Mouse (Mus musculus) embryonic facial prominence, embryonic 11.5 days (tissue): ENCODE data around the gene Ccdc24. TPM values are rescaled to one million over a fixed set of nuclear protein-coding genes. Genes with fewer than 3 reads are reported as not detected.

Experiments
- ATAC-seq: fragments of 200-750 bp; cut with Nextera tagmentation; replicated peaks from 2 replicates; pipeline ENCODE4 v1.8.0; 2017; ENCODE audit warnings: low read depth; ENCODE audit not compliant: insufficient number of reproducible peaks, low FRiP score, low TSS enrichment
- DNase-seq: peaks from one replicate; pipeline ENCODE4 v3.0.0-alpha.2; 2015; ENCODE audit warnings: low spot score
- H3K27ac ChIP-seq: fragments of 300-500 bp; sonication (generic); replicated peaks from 2 replicates; pipeline ENCODE4 v1.5.1; 2014; ENCODE audit warnings: mild to moderate bottlenecking, low read depth, low read length, control low read depth
- H3K27me3 ChIP-seq: fragments of 300-500 bp; sonication (generic); 2 replicates; pipeline ENCODE4 v1.6.1; 2014; ENCODE audit warnings: mild to moderate bottlenecking, low read length, moderate library complexity, mixed read lengths; ENCODE audit not compliant: control insufficient read depth, insufficient read depth
- H3K36me3 ChIP-seq: fragments of 300-500 bp; sonication (generic); replicated peaks from 2 replicates; pipeline ENCODE4 v1.6.1; 2014; ENCODE audit warnings: low read depth, mild to moderate bottlenecking, low read length, moderate library complexity, mixed read lengths; ENCODE audit not compliant: control insufficient read depth, insufficient read depth
- H3K4me1 ChIP-seq: fragments of 300-500 bp; sonication (generic); 2 replicates; pipeline ENCODE4 v1.6.1; 2014; ENCODE audit warnings: low read length, mixed read lengths; ENCODE audit not compliant: control insufficient read depth, insufficient read depth
- H3K4me2 ChIP-seq: fragments of 300-500 bp; sonication (generic); 2 replicates; pipeline ENCODE4 v1.6.1; 2014; ENCODE audit warnings: low read depth, mild to moderate bottlenecking, control low read depth, low read length, moderate library complexity
- H3K4me3 ChIP-seq: fragments of 300-500 bp; sonication (generic); 2 replicates; pipeline ENCODE4 v1.5.1; 2014; ENCODE audit warnings: low read depth, low read length, control low read depth
- H3K9ac ChIP-seq: fragments of 300-500 bp; sonication (generic); replicated peaks from 2 replicates; pipeline ENCODE4 v1.6.1; 2014; ENCODE audit warnings: mild to moderate bottlenecking, control low read depth, low read length
- H3K9me3 ChIP-seq: fragments of 300-500 bp; sonication (generic); replicated peaks from 2 replicates; pipeline ENCODE4 v1.6.1; 2016; ENCODE audit warnings: mild to moderate bottlenecking, low read length, inconsistent platforms, mixed read lengths; ENCODE audit not compliant: control insufficient read depth
- WGBS: fragments of 180-500 bp; shearing (Covaris S2); extraction: QIAGEN DNeasy Blood & Tissue Kit; methylation state at CpG from one replicate; pipeline ENCODE4 v1.1.7; 2014; 5-methylcytosine and 5-hydroxymethylcytosine counted together
- polyA plus RNA-seq: library from polyadenylated mRNA; unstranded; fragments of >200 nt; fragmentation: Nextera tagmentation; extraction: Ambion mirVana; gene quantifications from 2 replicates; pipeline ENCODE4 v1.2.1, GENCODE M21; 2014

Gene Ccdc24
- polyA plus RNA-seq, 1 experiment from 2014 or later: 0.86 TPM

GRCm38 (mm10) chr4:117818032-117818431 is 54.3 kb downstream of the Ccdc24 start:
- WGBS: 90% methylated on average over 10 of the region's 10 CpGs
- no peaks in the 10 kb centered on the region for H3K36me3 ChIP-seq
- no peak overlapping the region for H3K4me3 ChIP-seq
- no peaks in the 10 kb centered on the region for H3K27me3 ChIP-seq
- no peaks in the 10 kb centered on the region for H3K9me3 ChIP-seq
- no peak overlapping the region for H3K9ac ChIP-seq
- no peak for ATAC-seq
- no peak for DNase-seq
- H3K4me1 ChIP-seq: no peaks in the 10 kb centered on the region
- no peak overlapping the region for H3K27ac ChIP-seq
- H3K4me2 ChIP-seq: no peak overlapping the region

GRCm38 (mm10) chr4:117816776-117817175 is 55.6 kb downstream of the Ccdc24 start:
- DNase-seq (no peak), ATAC-seq (no peak)
- Histone ChIP-seq H3K36me3 (no peaks in the 10 kb centered on the region), H3K4me2 (no peak overlapping the region), H3K9me3 (no peaks in the 10 kb centered on the region), H3K27me3 (no peaks in the 10 kb centered on the region), H3K9ac (no peak overlapping the region), H3K4me3 (no peak overlapping the region), H3K27ac (no peak overlapping the region), H3K4me1 (no peaks in the 10 kb centered on the region)
- 65% methylated on average over 5 of the region's 5 CpGs for WGBS

Other genes starting within 250 kb of the Ccdc24 start
- gene Dmap1, start 190.3 kb downstream of the Ccdc24 start, polyA plus RNA-seq: 89.6 and 89.9 TPM in 2 replicates
- not detected in 2 replicates for gene Gm12845, start 148.1 kb downstream of the Ccdc24 start, polyA plus RNA-seq
- gene Klf17, start 106.9 kb downstream of the Ccdc24 start, polyA plus RNA-seq: not detected in 2 replicates
- 5.3 and 5.9 TPM in 2 replicates for gene Slc6a9, start 38.1 kb downstream of the Ccdc24 start, polyA plus RNA-seq
- 24.9 and 26.5 TPM in 2 replicates for gene B4galt2, start 10.9 kb upstream of the Ccdc24 start, polyA plus RNA-seq
- 154 and 177 TPM in 2 replicates for gene Atp6v0b, start 14.8 kb upstream of the Ccdc24 start, polyA plus RNA-seq
- gene Dph2, start 19.5 kb upstream of the Ccdc24 start, polyA plus RNA-seq: 20.8 and 23.8 TPM in 2 replicates
- 41.0 and 43.6 TPM in 2 replicates for gene Ipo13, start 42.4 kb upstream of the Ccdc24 start, polyA plus RNA-seq
- gene Artn, start 57.2 kb upstream of the Ccdc24 start, polyA plus RNA-seq: 2.0 and 2.6 TPM in 2 replicates